Mouse (Mus musculus): ENCODE measurements around the gene Hivep3.

- TF ChIP-seq CTCF (IDR thresholded peaks at IDR 0.05; ENCODE audit: low read depth, low read length) (no peak), POLR2A (IDR thresholded peaks at IDR 0.05; ENCODE audit: extremely low read depth, insufficient read depth, low read length) (no peak)
Measured at GRCm38 (mm10) chr4:119871861-119872582, 138.4 kb downstream of the Hivep3 start.
